10 mouse cellular contexts compared by ENCODE assay signal in genomic region chr2:23016121-23016520, GRCm38 (mm10).
"Had no signal": no experiment of that assay in that cellular context is flagged by ENCODE, and none has a peak within 500 bp of the region (broad histone marks: within the 10 kb centered on the region; RNA-seq: fewer than 3 reads in every experiment).

No protein-coding gene starts in this region.

- H3K27me3 ChIP-seq: limb, embryonic 12.5 days; midbrain, embryonic 13.5 days had no signal

- H3K27ac ChIP-seq: limb, embryonic 12.5 days; liver, embryonic 14.5 days; midbrain, embryonic 13.5 days had no signal

- DNase-seq: kidney, adult 8-10 months; kidney, postnatal 36 days; retina, postnatal 1 day; right cerebral cortex, postnatal 4 days; spleen, adult 18-20 months; thymus, adult 18-20 months; thymus, postnatal 14 days had no signal

- H3K4me2 ChIP-seq: limb, embryonic 12.5 days; midbrain, embryonic 13.5 days had no signal

- H3K9me3 ChIP-seq: limb, embryonic 12.5 days; midbrain, embryonic 13.5 days had no signal

- H3K4me3 ChIP-seq: limb, embryonic 12.5 days; midbrain, embryonic 13.5 days had no signal

- ATAC-seq: midbrain, embryonic 13.5 days had no signal

- H3K9ac ChIP-seq: limb, embryonic 12.5 days; liver, embryonic 14.5 days; midbrain, embryonic 13.5 days had no signal

- H3K36me3 ChIP-seq: limb, embryonic 12.5 days had no signal
